Mouse (Mus musculus) heart, embryonic 14.5 days (tissue): ENCODE measurements around the gene Mrto4. TPM values are rescaled to one million over a fixed set of nuclear protein-coding genes. Genes with fewer than 3 reads are reported as not detected.
"Not testable (repeated sequence)": the region's sequence is repeated elsewhere in the genome, so short reads cannot be mapped to it uniquely, and the experiment has no call there.

ENCODE experiments used
- ATAC-seq: fragments of 200-750 bp; cut with Nextera tagmentation; 2 replicates; pipeline ENCODE4 v1.8.0; 2017; ENCODE audit warnings: low read depth, moderate TSS enrichment; ENCODE audit not compliant: insufficient number of reproducible peaks, insufficient read depth, low FRiP score
- H3K27ac ChIP-seq, 2 experiments: fragments of 200-500 bp in 1 of 2; fragments of 300-500 bp in 1 of 2; sonication (generic) in 1 of 2; replicated peaks in 1 of 2; 2 replicates each; pipeline ENCODE4 v1.5.1; 2012 to 2014; ENCODE audit warnings: low read depth in 2 of 2, low read length in 2 of 2, control low read depth in 1 of 2, mild to moderate bottlenecking in 1 of 2, mixed read lengths in 1 of 2; ENCODE audit not compliant: control insufficient read depth in 1 of 2, insufficient read depth in 1 of 2
- H3K27me3 ChIP-seq: fragments of 300-500 bp; sonication (generic); 2 replicates; pipeline ENCODE4 v1.6.1; 2014; ENCODE audit warnings: mild to moderate bottlenecking, low read length, control low read depth; ENCODE audit not compliant: control insufficient read depth, insufficient read depth
- H3K36me3 ChIP-seq: fragments of 300-500 bp; sonication (generic); 2 replicates; pipeline ENCODE4 v1.6.1; 2014; ENCODE audit warnings: mild to moderate bottlenecking, control low read depth, low read length, mixed read lengths; ENCODE audit not compliant: control insufficient read depth, insufficient read depth
- H3K4me1 ChIP-seq, 2 experiments: fragments of 200-500 bp in 1 of 2; fragments of 300-500 bp in 1 of 2; sonication (generic) in 1 of 2; 2 replicates each; pipeline ENCODE4 v1.6.1; 2012 to 2014; ENCODE audit warnings: low read length in 2 of 2, control low read depth in 1 of 2, mixed read lengths in 1 of 2; ENCODE audit not compliant: control insufficient read depth in 2 of 2, insufficient read depth in 2 of 2
- H3K4me2 ChIP-seq: fragments of 300-500 bp; sonication (generic); 2 replicates; pipeline ENCODE4 v1.6.1; 2014; ENCODE audit warnings: mild to moderate bottlenecking, low read length
- H3K4me3 ChIP-seq, 2 experiments: fragments of 200-500 bp in 1 of 2; fragments of 300-500 bp in 1 of 2; sonication (generic) in 1 of 2; 2 replicates each; pipeline ENCODE4 v1.5.1; 2012 to 2014; ENCODE audit warnings: low read length in 2 of 2, mild to moderate bottlenecking in 2 of 2, control low read depth in 1 of 2, low read depth in 1 of 2, moderate library complexity in 1 of 2; ENCODE audit not compliant: control insufficient read depth in 1 of 2, insufficient read depth in 1 of 2
- H3K9ac ChIP-seq: fragments of 300-500 bp; sonication (generic); 2 replicates; pipeline ENCODE4 v1.6.1; 2014; ENCODE audit warnings: mild to moderate bottlenecking, low read length
- H3K9me3 ChIP-seq: fragments of 300-500 bp; sonication (generic); 2 replicates; pipeline ENCODE4 v1.6.1; 2016; ENCODE audit warnings: low read length, control low read depth; ENCODE audit not compliant: control insufficient read depth
- WGBS: fragments of 180-500 bp; shearing (Covaris S2); extraction: QIAGEN DNeasy Blood & Tissue Kit; methylation state at CpG from one replicate; pipeline ENCODE4 v1.1.7; 2014; 5-methylcytosine and 5-hydroxymethylcytosine counted together
- polyA plus RNA-seq: library from polyadenylated mRNA; unstranded; fragments of >200 nt; fragmentation: Nextera tagmentation; extraction: Ambion mirVana; gene quantifications from 2 replicates; pipeline ENCODE4 v1.2.1, GENCODE M21; 2014

Mrto4 gene
- polyA plus RNA-seq, result 65.1 and 65.4 TPM in 2 replicates

GRCm38 (mm10) chr4:139351931-139352711 is at the start of gene Mrto4, which contains the start of the genes Emc1 and Ubr4:
TSS of gene Mrto4 (minus strand) at chr4:139352576.
TSS of gene Emc1 (plus strand) at chr4:139352587.
TSS of gene Ubr4 (plus strand) at chr4:139352609.
- 0% methylated on average over 63 of the region's 64 CpGs for WGBS
- Histone ChIP-seq H3K27ac (peak within 1 kb of the TSS; percentile 96 to 98), H3K9me3 (no peaks in the 10 kb centered on the region), H3K36me3 (peaks cover 59% of the 10 kb centered on the region), H3K9ac (peak within 1 kb of the TSS; percentile 95), H3K27me3 (no peaks in the 10 kb centered on the region), H3K4me2 (peak within 1 kb of the TSS; percentile 98), H3K4me1 (peaks cover 10 to 15% of the 10 kb centered on the region in 2 experiments), H3K4me3 (peak within 1 kb of the TSS; percentile 56 to 89)
- ATAC-seq, result peak; percentile 89

GRCm38 (mm10) chr4:139400487-139400886 is 48.1 kb upstream of the Mrto4 start:
- H3K4me1 ChIP-seq, result peaks cover 0 to 2% of the 10 kb centered on the region in 2 experiments; a peak in 2 of 4 replicates
- 94% methylated on average over 5 of the region's 5 CpGs for WGBS
- no peak overlapping the region for H3K9ac ChIP-seq
- H3K27me3 ChIP-seq, result no peaks in the 10 kb centered on the region
- no peaks in the 10 kb centered on the region for H3K9me3 ChIP-seq
- no peak overlapping the region for H3K4me2 ChIP-seq
- H3K36me3 ChIP-seq, result peaks cover 94% of the 10 kb centered on the region
- ATAC-seq, result no peak
- no peak overlapping the region for H3K27ac ChIP-seq
- H3K4me3 ChIP-seq, result no peak overlapping the region

GRCm38 (mm10) chr4:139395431-139395830 is 43.1 kb upstream of the Mrto4 start:
- Histone ChIP-seq H3K4me2 (no peak overlapping the region), H3K4me1 (peaks cover 2 to 14% of the 10 kb centered on the region in 2 experiments; a peak in 3 of 4 replicates), H3K27ac (no peak overlapping the region), H3K36me3 (peaks cover 94% of the 10 kb centered on the region), H3K9me3 (no peaks in the 10 kb centered on the region), H3K4me3 (no peak overlapping the region), H3K27me3 (no peaks in the 10 kb centered on the region), H3K9ac (no peak overlapping the region)
- peak; percentile 80; the same call in 1 of the 2 replicates for ATAC-seq
- 11% methylated on average over 2 of the region's 2 CpGs for WGBS

- ATAC-seq, result no peak
- H3K4me3 ChIP-seq, result no peak overlapping the region
- H3K27ac ChIP-seq, result no peak overlapping the region
- H3K4me1 ChIP-seq, result peaks cover 3 to 31% of the 10 kb centered on the region in 2 experiments; a peak in 2 of 4 replicates
- WGBS, result 89% methylated on average over 4 of the region's 4 CpGs
- H3K9me3 ChIP-seq, result no peaks in the 10 kb centered on the region
- H3K9ac ChIP-seq, result no peak overlapping the region
- no peak overlapping the region for H3K4me2 ChIP-seq
- no peaks in the 10 kb centered on the region for H3K27me3 ChIP-seq
- H3K36me3 ChIP-seq, result peaks cover 52% of the 10 kb centered on the region
Measured at GRCm38 (mm10) chr4:139389557-139389956, 37.2 kb upstream of the Mrto4 start.

- no peak for ATAC-seq
- peak overlapping the region in 1 of 2 experiments; percentile 52; a peak in 1 of 4 replicates for H3K27ac ChIP-seq
- 44% methylated on average over 6 of the region's 6 CpGs for WGBS
Measured at GRCm38 (mm10) chr4:139386869-139387319, 34.5 kb upstream of the Mrto4 start.

GRCm38 (mm10) chr4:139385841-139386240 is 33.5 kb upstream of the Mrto4 start:
- peaks cover 9 to 44% of the 10 kb centered on the region in 2 experiments for H3K4me1 ChIP-seq
- H3K9ac ChIP-seq, H3K27me3 ChIP-seq, H3K4me3 ChIP-seq, H3K9me3 ChIP-seq, ATAC-seq, H3K27ac ChIP-seq, H3K4me2 ChIP-seq: not testable (repeated sequence)
- 75% methylated on average over 5 of the region's 5 CpGs for WGBS
- H3K36me3 ChIP-seq, result peaks cover 18% of the 10 kb centered on the region

More at GRCm38 (mm10) chr4:139386869-139387319, 34.5 kb upstream of the Mrto4 start:
- H3K4me1 ChIP-seq, result peaks cover 8 to 39% of the 10 kb centered on the region in 2 experiments
- H3K27me3 ChIP-seq, result no peaks in the 10 kb centered on the region
- no peak overlapping the region for H3K4me3 ChIP-seq
- no peak overlapping the region for H3K4me2 ChIP-seq
- peaks cover 28% of the 10 kb centered on the region for H3K36me3 ChIP-seq
- no peaks in the 10 kb centered on the region for H3K9me3 ChIP-seq
- no peak overlapping the region for H3K9ac ChIP-seq

GRCm38 (mm10) chr4:139382231-139382630 is 29.9 kb upstream of the Mrto4 start:
- peaks cover 9% of the 10 kb centered on the region for H3K36me3 ChIP-seq
- H3K9ac ChIP-seq, result no peak overlapping the region; the same call in 1 of the 2 replicates
- H3K4me3 ChIP-seq, result peak overlapping the region; percentile 2 to 63; a peak in 1 of 4 replicates
- no peaks in the 10 kb centered on the region for H3K27me3 ChIP-seq
- peak overlapping the region; percentile 94 for H3K4me2 ChIP-seq
- H3K27ac ChIP-seq, result no peak overlapping the region
- H3K9me3 ChIP-seq, result no peaks in the 10 kb centered on the region
- peaks cover 6 to 32% of the 10 kb centered on the region in 2 experiments for H3K4me1 ChIP-seq
- no peak for ATAC-seq
- 69% methylated on average over 7 of the region's 7 CpGs for WGBS
